Comparison of ENCODE assay signal across 32 mouse cellular contexts in the genomic region with DNA sequence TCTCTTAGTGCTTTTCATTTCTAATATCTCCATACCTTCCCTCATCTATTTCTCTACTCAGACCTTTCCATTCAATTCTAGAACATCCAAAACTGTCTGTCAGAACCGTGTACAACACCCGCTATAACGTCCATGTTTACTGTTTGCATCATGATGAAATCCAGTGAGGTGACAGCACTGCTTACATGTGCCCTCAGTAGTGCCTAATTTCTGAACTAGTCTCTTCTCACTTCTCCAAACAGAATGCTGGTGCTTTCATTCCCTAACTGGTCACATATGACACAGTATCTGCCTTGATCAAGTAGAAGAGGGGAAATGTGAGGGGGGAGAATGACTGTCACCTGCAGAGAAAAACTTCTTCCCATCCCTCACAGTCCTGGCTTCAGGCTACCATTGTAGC.
"Had no signal": no experiment of that assay in that cellular context is flagged by ENCODE, and none has a peak within 500 bp of the region (broad histone marks: within the 10 kb centered on the region; RNA-seq: fewer than 3 reads in every experiment).

No protein-coding gene starts in this region.

- H3K9me3 ChIP-seq: limb, embryonic 10.5 days; limb, embryonic 12.5 days; limb, embryonic 13.5 days; limb, embryonic 15.5 days; liver, embryonic 12.5 days; liver, embryonic 13.5 days; liver, embryonic 15.5 days; lung, embryonic 15.5 days; megakaryocyte, embryonic 14.5 days; midbrain, embryonic 10.5 days; midbrain, embryonic 12.5 days; midbrain, embryonic 13.5 days; midbrain, embryonic 15.5 days; neural tube, embryonic 12.5 days had no signal

- ATAC-seq: liver, embryonic 12.5 days; liver, postnatal 0 days; lung, postnatal 0 days; midbrain, embryonic 13.5 days; midbrain, embryonic 15.5 days; midbrain, embryonic 16.5 days had no signal

- H3K36me3 ChIP-seq: limb, embryonic 12.5 days; limb, embryonic 15.5 days; liver, embryonic 12.5 days; liver, embryonic 13.5 days; liver, embryonic 15.5 days; lung, embryonic 15.5 days; midbrain, embryonic 10.5 days; midbrain, embryonic 12.5 days; midbrain, embryonic 13.5 days; midbrain, embryonic 15.5 days; neural tube, embryonic 12.5 days had no signal

- H3K4me2 ChIP-seq: limb, embryonic 12.5 days; limb, embryonic 13.5 days; limb, embryonic 15.5 days; liver, embryonic 11.5 days; liver, embryonic 12.5 days; liver, embryonic 13.5 days; liver, embryonic 15.5 days; lung, embryonic 14.5 days; lung, embryonic 15.5 days; midbrain, embryonic 11.5 days; midbrain, embryonic 12.5 days; midbrain, embryonic 13.5 days; midbrain, embryonic 15.5 days; neural tube, embryonic 12.5 days had no signal

- H3K27me3 ChIP-seq: limb, embryonic 12.5 days; limb, embryonic 13.5 days; limb, embryonic 15.5 days; liver, embryonic 12.5 days; liver, embryonic 13.5 days; liver, embryonic 15.5 days; lung, embryonic 15.5 days; megakaryocyte, embryonic 14.5 days; midbrain, embryonic 12.5 days; midbrain, embryonic 13.5 days; midbrain, embryonic 15.5 days; neural tube, embryonic 12.5 days had no signal

- H3K27ac ChIP-seq: limb, embryonic 10.5 days; limb, embryonic 12.5 days; limb, embryonic 13.5 days; limb, embryonic 15.5 days; liver, embryonic 12.5 days; liver, embryonic 13.5 days; liver, embryonic 14.5 days; liver, embryonic 15.5 days; lung, embryonic 15.5 days; macrophage; midbrain, embryonic 10.5 days; midbrain, embryonic 12.5 days; midbrain, embryonic 13.5 days; midbrain, embryonic 15.5 days; neural tube, embryonic 12.5 days had no signal

- H3K4me3 ChIP-seq: limb, embryonic 10.5 days; limb, embryonic 12.5 days; limb, embryonic 13.5 days; limb, embryonic 15.5 days; liver, embryonic 12.5 days; liver, embryonic 13.5 days; liver, embryonic 15.5 days; lung, embryonic 15.5 days; megakaryocyte, embryonic 14.5 days; midbrain, embryonic 10.5 days; midbrain, embryonic 12.5 days; midbrain, embryonic 13.5 days; midbrain, embryonic 15.5 days; myocyte; neural tube, embryonic 12.5 days had no signal

- DNase-seq: left cerebral cortex, postnatal 4 days; liver; liver, embryonic 13.5 days; liver, postnatal 0 days; lung, adult 18-20 months; lung, adult 2 months; lung, embryonic 14.5 days; lung, postnatal 10 days; lung, postnatal 14 days; lung, postnatal 36 days; lung, postnatal 4 days; midbrain, embryonic 14.5 days had no signal

- H3K4me1 ChIP-seq: limb, embryonic 10.5 days; limb, embryonic 13.5 days; limb, embryonic 15.5 days; liver, embryonic 12.5 days; liver, embryonic 13.5 days; liver, embryonic 15.5 days; midbrain, embryonic 12.5 days; midbrain, embryonic 13.5 days; midbrain, embryonic 15.5 days; neural tube, embryonic 12.5 days had no signal

- H3K9ac ChIP-seq: limb, embryonic 12.5 days; limb, embryonic 13.5 days; limb, embryonic 15.5 days; liver, embryonic 12.5 days; liver, embryonic 13.5 days; liver, embryonic 14.5 days; liver, embryonic 15.5 days; liver, postnatal 0 days; lung, embryonic 14.5 days; lung, embryonic 15.5 days; midbrain, embryonic 12.5 days; midbrain, embryonic 13.5 days; midbrain, embryonic 15.5 days; neural tube, embryonic 12.5 days had no signal
